8 mouse cellular contexts compared by ENCODE assay signal in the genomic region with DNA sequence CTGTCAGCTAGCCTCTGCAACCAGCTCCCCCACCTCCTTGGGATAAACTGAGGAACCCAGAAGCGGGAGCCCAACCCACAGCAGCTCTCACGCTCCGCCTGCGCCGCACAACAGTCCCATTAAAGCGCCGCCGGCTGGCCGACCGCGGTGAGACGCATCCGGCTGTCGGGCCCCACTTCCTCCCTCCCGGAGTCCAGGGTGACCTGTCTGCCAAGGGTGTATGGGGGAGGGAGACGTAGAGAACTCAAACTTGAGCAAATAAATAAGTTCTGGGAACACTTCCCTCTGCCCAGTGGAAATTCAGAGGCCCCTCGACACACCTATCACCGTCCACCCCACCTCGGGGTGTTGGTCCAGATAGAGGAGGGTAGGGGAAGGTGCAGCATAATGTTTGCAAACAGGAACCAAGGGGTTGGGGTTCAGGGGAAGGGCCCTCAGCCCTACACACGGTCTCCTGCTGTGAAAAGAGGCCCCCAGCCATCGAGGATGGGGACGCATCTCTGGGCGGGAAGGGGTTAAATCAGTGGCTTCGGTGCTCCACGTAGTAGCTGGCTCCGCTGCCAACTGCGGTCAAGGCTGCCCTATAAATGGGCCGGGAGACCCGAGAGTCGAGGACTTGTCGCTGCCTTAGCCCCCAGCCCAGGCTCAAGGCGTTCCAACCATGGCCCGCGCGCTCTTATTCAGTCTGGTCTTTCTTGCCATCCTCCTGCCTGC. TPM values are rescaled to one million over a fixed set of nuclear protein-coding genes. Genes with fewer than 3 reads are reported as not detected.
DNase-seq lines count a peak whose midpoint lies in the region; ATAC-seq and TF ChIP-seq lines count a peak whose summit lies in the region.

Gene Chad (plus strand): TSS at position 611 of the 714 bp plus-strand sequence.

- WGBS in bone marrow, adult 2 months, result 5% methylated on average over 35 of the region's 35 CpGs
- WGBS in intestine, postnatal 0 days, result 9% methylated on average over 35 of the region's 35 CpGs
- WGBS in liver, postnatal 0 days (ENCODE audit: insufficient replicate concordance), result 4% methylated on average over 31 of the region's 35 CpGs

- peak; percentile 90 for ATAC-seq in granulocyte monocyte progenitor cell, adult 5-6 weeks (replicated peaks; ENCODE audit: poor library complexity, severe bottlenecking)
- ATAC-seq in intestine, postnatal 0 days, result peak; percentile 61
- ATAC-seq in liver, postnatal 0 days, result peak; percentile 43

- no peaks in the 10 kb centered on the region for H3K27me3 ChIP-seq in intestine, postnatal 0 days (replicated peaks; ENCODE audit: control insufficient read depth, insufficient read depth, low read length)
- H3K27me3 ChIP-seq in liver, postnatal 0 days (ENCODE audit: insufficient read depth, low read length), result no peaks in the 10 kb centered on the region

- peaks cover 6% of the 10 kb centered on the region; the same call in 1 of the 2 replicates for H3K36me3 ChIP-seq in intestine, postnatal 0 days (ENCODE audit: control insufficient read depth, insufficient read depth)
- no peaks in the 10 kb centered on the region for H3K36me3 ChIP-seq in liver, postnatal 0 days (replicated peaks; ENCODE audit: insufficient read depth, low read length)

- H3K4me3 ChIP-seq in bone marrow, adult 2 months (replicated peaks; ENCODE audit: control insufficient read depth, low read depth, low read length), result no peak within 1 kb of the TSS
- peak within 1 kb of the TSS; percentile 25 for H3K4me3 ChIP-seq in intestine, postnatal 0 days (ENCODE audit: low read depth, low read length)
- H3K4me3 ChIP-seq in liver, postnatal 0 days (ENCODE audit: low read depth, low read length), result peak within 1 kb of the TSS; percentile 25; the same call in 1 of the 2 replicates

- DNase-seq in adrenal gland, adult (ENCODE audit: inconsistent age in 2 of 2, low spot score in 1 of 2), result peak; percentile 51 to 73
- no peak for DNase-seq in adrenal gland, adult 8-10 months
- peak; percentile 66 for DNase-seq in liver, postnatal 0 days
- peak; percentile 49 for DNase-seq in neural tube, embryonic 10.5 days (ENCODE audit: extremely low spot score, low spot score)
- DNase-seq in frontal cortex, postnatal 14 days (ENCODE audit: low spot score in 2 of 2), result no peak

- TF ChIP-seq POLR2A in bone marrow, adult 2 months (IDR thresholded peaks at IDR 0.05; ENCODE audit: borderline replicate concordance, control insufficient read depth, low read depth, low read length), result no peak

- no peak within 1 kb of the TSS; the same call in 1 of the 2 replicates for H3K27ac ChIP-seq in bone marrow, adult 2 months (ENCODE audit: control insufficient read depth, insufficient read depth, low read depth, low read length, poor library complexity)
- H3K27ac ChIP-seq in intestine, postnatal 0 days (ENCODE audit: low read depth, low read length), result peak within 1 kb of the TSS; percentile 41; the same call in 1 of the 2 replicates
- H3K27ac ChIP-seq in liver, postnatal 0 days (ENCODE audit: low read depth), result no peak within 1 kb of the TSS

- peak within 1 kb of the TSS; percentile 66 for H3K4me2 ChIP-seq in intestine, postnatal 0 days (replicated peaks; ENCODE audit: low read depth)
- peak within 1 kb of the TSS; percentile 64 for H3K4me2 ChIP-seq in liver, postnatal 0 days (ENCODE audit: low read depth, low read length)

- no peaks in the 10 kb centered on the region for H3K4me1 ChIP-seq in bone marrow, adult 2 months (ENCODE audit: control insufficient read depth, insufficient read depth, low read length)
- H3K4me1 ChIP-seq in intestine, postnatal 0 days (replicated peaks; ENCODE audit: control insufficient read depth, insufficient read depth, low read length), result no peaks in the 10 kb centered on the region; the same call in 1 of the 2 replicates
- peaks cover 14% of the 10 kb centered on the region for H3K4me1 ChIP-seq in liver, postnatal 0 days (ENCODE audit: insufficient read depth)

- TF ChIP-seq EP300 in liver, postnatal 0 days (IDR thresholded peaks at IDR 0.05; ENCODE audit: low read depth), result no peak

- 0 out of 2 replicates have a peak, but pooled peaks have one; percentile 4 for TF ChIP-seq CTCF in bone marrow, adult 2 months (IDR thresholded peaks at IDR 0.05; ENCODE audit: control insufficient read depth, insufficient read depth, low read length)
- TF ChIP-seq CTCF in intestine, postnatal 0 days (IDR thresholded peaks at IDR 0.05; ENCODE audit: low read depth), result peak; percentile 59
- peak; percentile 38 for TF ChIP-seq CTCF in liver, postnatal 0 days (IDR thresholded peaks at IDR 0.05; ENCODE audit: low read depth)

- H3K9me3 ChIP-seq in intestine, postnatal 0 days (ENCODE audit: control insufficient read depth), result no peaks in the 10 kb centered on the region
- no peaks in the 10 kb centered on the region for H3K9me3 ChIP-seq in liver, postnatal 0 days (ENCODE audit: low read length)

- peak within 1 kb of the TSS; percentile 31; the same call in 1 of the 2 replicates for H3K9ac ChIP-seq in intestine, postnatal 0 days (ENCODE audit: low read depth, low read length)
- 0 out of 2 replicates have a peak within 1 kb of the TSS, but pooled peaks have one; percentile 13 for H3K9ac ChIP-seq in liver, postnatal 0 days (replicated peaks)

RNA-seq across cellular contexts. Expression of gene Chad, which starts in this region (rescaled TPM):
- under 1 TPM in 1 of 4 experiments, not detected in 3; 0.21 TPM for total RNA-seq in adrenal gland, adult 8-10 months (2022)
- 0.97 TPM in 1 of 2 replicates, not detected in the other for polyA plus RNA-seq in bone marrow, adult 2 months (2011; ENCODE audit: insufficient read depth, insufficient read length, low replicate concordance, missing spikeins)
- total RNA-seq in granulocyte monocyte progenitor cell, adult 5-6 weeks (2014; fragmentation: Nextera tagmentation), result not detected in 2 replicates
- not detected in 2 replicates for total RNA-seq in granulocyte monocyte progenitor cell, adult 5-6 weeks (2017)
- polyA plus RNA-seq in intestine, postnatal 0 days (2015; fragmentation: Nextera tagmentation; extraction: Ambion mirVana), result 1.9 and 3.3 TPM in 2 replicates
- 0.14 TPM in 2 replicates for polyA plus RNA-seq in liver, postnatal 0 days (2015; fragmentation: Nextera tagmentation; extraction: Ambion mirVana)

Comparison
In these comparisons a context has a peak if more than half of its experiments do, and no peak if none do; other contexts are left out.
1. DNase-seq: peak in adrenal gland, adult (2 of 2) and neural tube, embryonic 10.5 days (single experiment); none in adrenal gland, adult 8-10 months (single experiment) and frontal cortex, postnatal 14 days (0 of 2).
2. Peak in ATAC-seq in granulocyte monocyte progenitor cell, adult 5-6 weeks; RNA of the gene not detected or under 1 TPM.
3. Peak in DNase-seq, ATAC-seq, H3K4me3 ChIP-seq, H3K9ac ChIP-seq and H3K4me2 ChIP-seq in liver, postnatal 0 days; RNA of the gene not detected or under 1 TPM.
4. CTCF ChIP-seq: peak in every context shown above with its lines; median percentile 59 in intestine, postnatal 0 days; 38 in liver, postnatal 0 days; 4 in bone marrow, adult 2 months.
5. Peak in every context shown above with its lines, with median percentiles within 50 percentile points of each other: ATAC-seq.